Mouse (Mus musculus) heart, embryonic 12.5 days (tissue): Measurements from ENCODE around the gene Tshz2. TPM values are rescaled to one million over a fixed set of nuclear protein-coding genes. Genes with fewer than 3 reads are reported as not detected.
A peak's percentile ranks its signal among the peaks of the same experiment; 100 is the strongest.

Experiments
- ATAC-seq: fragments of 200-750 bp; cut with Nextera tagmentation; 2 replicates; pipeline ENCODE4 v1.8.0; 2017; ENCODE audit warnings: moderate TSS enrichment, moderate library complexity; ENCODE audit not compliant: insufficient number of reproducible peaks, low FRiP score
- H3K27ac ChIP-seq: fragments of 300-500 bp; sonication (generic); 2 replicates; pipeline ENCODE4 v1.5.1; 2016; ENCODE audit warnings: mild to moderate bottlenecking, moderate library complexity; ENCODE audit not compliant: poor library complexity, severe bottlenecking
- H3K27me3 ChIP-seq: fragments of 300-500 bp; sonication (generic); replicated peaks from 2 replicates; pipeline ENCODE4 v1.6.1; 2016; ENCODE audit warnings: mild to moderate bottlenecking, moderate library complexity
- H3K36me3 ChIP-seq: fragments of 300-500 bp; sonication (generic); 2 replicates; pipeline ENCODE4 v1.6.1; 2016; ENCODE audit warnings: mild to moderate bottlenecking, moderate library complexity
- H3K4me1 ChIP-seq: fragments of 300-500 bp; sonication (generic); replicated peaks from 2 replicates; pipeline ENCODE4 v1.6.1; 2016; ENCODE audit warnings: mild to moderate bottlenecking
- H3K4me2 ChIP-seq: fragments of 300-500 bp; sonication (generic); 2 replicates; pipeline ENCODE4 v1.6.1; 2016; ENCODE audit warnings: mild to moderate bottlenecking, moderate library complexity
- H3K4me3 ChIP-seq: fragments of 300-500 bp; sonication (generic); 2 replicates; pipeline ENCODE4 v1.5.1; 2016; ENCODE audit warnings: mild to moderate bottlenecking
- H3K9ac ChIP-seq: fragments of 300-500 bp; sonication (generic); 2 replicates; pipeline ENCODE4 v1.6.1; 2016; ENCODE audit warnings: mild to moderate bottlenecking, moderate library complexity
- H3K9me3 ChIP-seq: fragments of 300-500 bp; sonication (generic); replicated peaks from 2 replicates; pipeline ENCODE4 v1.6.1; 2016; ENCODE audit warnings: mild to moderate bottlenecking, moderate library complexity
- WGBS: fragments of 180-500 bp; shearing (Covaris S2); methylation state at CpG from one replicate; pipeline ENCODE4 v1.1.7; 2016; 5-methylcytosine and 5-hydroxymethylcytosine counted together
- polyA plus RNA-seq: library from polyadenylated mRNA; unstranded; fragments of >200 nt; fragmentation: Nextera tagmentation; extraction: Ambion mirVana; gene quantifications from 2 replicates; pipeline ENCODE4 v1.2.1, GENCODE M21; 2016

The Tshz2 gene
- polyA plus RNA-seq, 1 experiment from 2014 or later = 5.6 TPM

GRCm38 (mm10) chr2:170078442-170079017 is 445.7 kb downstream of the Tshz2 start:
- WGBS = 41% methylated on average over 15 of the region's 15 CpGs
- Histone ChIP-seq H3K4me1 (no peaks in the 10 kb centered on the region), H3K9ac (no peak overlapping the region), H3K27me3 (no peaks in the 10 kb centered on the region), H3K4me3 (no peak overlapping the region), H3K27ac (no peak overlapping the region), H3K9me3 (no peaks in the 10 kb centered on the region), H3K4me2 (no peak overlapping the region), H3K36me3 (no peaks in the 10 kb centered on the region)
- no peak for ATAC-seq

DNA sequence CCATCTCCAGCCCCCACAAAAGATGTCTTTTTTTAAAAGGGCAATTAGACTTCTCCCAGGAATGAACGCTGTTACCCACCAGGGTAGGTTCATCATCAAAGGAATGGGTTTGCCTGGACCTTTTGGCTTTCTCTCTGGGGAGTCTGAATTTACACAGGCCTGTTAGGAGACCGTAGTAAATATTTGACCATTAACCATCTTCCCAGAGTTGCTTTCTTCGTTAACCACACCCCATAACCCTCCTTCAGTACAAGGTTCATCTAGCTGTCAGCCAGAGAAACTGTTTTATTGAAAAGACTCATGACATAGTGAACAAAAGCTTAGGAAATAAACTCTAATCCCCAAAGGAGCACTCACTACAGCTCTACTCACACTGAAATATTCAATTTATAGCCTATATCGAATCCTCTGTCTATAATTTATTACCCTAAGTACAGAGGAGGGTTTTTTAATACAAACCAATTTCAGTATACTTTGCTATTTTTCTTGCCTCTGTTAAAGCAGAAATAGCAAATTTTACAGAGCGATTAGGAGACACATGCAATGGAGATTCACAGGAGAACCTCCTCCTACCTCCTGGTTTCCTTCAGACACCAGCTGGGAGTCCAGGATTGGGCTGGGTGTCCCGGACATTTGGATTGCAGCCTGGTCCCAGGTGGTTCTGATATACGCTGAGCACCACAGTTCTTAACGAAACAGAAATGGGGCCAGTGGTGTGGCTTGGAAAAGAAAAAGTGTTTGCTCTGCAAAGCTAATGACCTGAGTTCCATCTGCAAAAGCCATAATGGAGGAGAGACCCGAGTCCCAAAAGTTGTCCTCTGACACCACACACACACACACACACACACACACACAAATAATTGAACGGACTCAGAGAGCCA is 459.0 kb downstream of the Tshz2 start:
- ATAC-seq = no peak
- H3K4me1 ChIP-seq = no peaks in the 10 kb centered on the region
- 74% methylated on average over 10 of the region's 10 CpGs for WGBS

GRCm38 (mm10) chr2:170094220-170094619 is 461.4 kb downstream of the Tshz2 start:
- ATAC-seq = 0 out of 2 replicates have a peak, but pooled peaks have one; percentile 45
- 73% methylated on average over 17 of the region's 17 CpGs for WGBS

More for the DNA sequence above, 459.0 kb downstream of the Tshz2 start:
- Histone ChIP-seq H3K27me3 (no peaks in the 10 kb centered on the region), H3K9ac (no peak overlapping the region), H3K4me3 (no peak overlapping the region), H3K27ac (no peak overlapping the region), H3K4me2 (no peak overlapping the region), H3K9me3 (no peaks in the 10 kb centered on the region), H3K36me3 (no peaks in the 10 kb centered on the region)

GRCm38 (mm10) chr2:170094871-170095270 is 462.1 kb downstream of the Tshz2 start:
- Histone ChIP-seq H3K36me3 (no peaks in the 10 kb centered on the region), H3K4me3 (no peak overlapping the region), H3K9ac (no peak overlapping the region), H3K27ac (no peak overlapping the region), H3K27me3 (no peaks in the 10 kb centered on the region), H3K9me3 (no peaks in the 10 kb centered on the region), H3K4me2 (no peak overlapping the region), H3K4me1 (no peaks in the 10 kb centered on the region)
- WGBS = 88% methylated on average over 9 of the region's 9 CpGs
- ATAC-seq = no peak

More at GRCm38 (mm10) chr2:170094220-170094619, 461.4 kb downstream of the Tshz2 start:
- Histone ChIP-seq H3K4me1 (no peaks in the 10 kb centered on the region), H3K9ac (no peak overlapping the region), H3K4me2 (no peak overlapping the region), H3K27ac (no peak overlapping the region), H3K9me3 (no peaks in the 10 kb centered on the region), H3K4me3 (no peak overlapping the region), H3K27me3 (no peaks in the 10 kb centered on the region), H3K36me3 (no peaks in the 10 kb centered on the region)

DNA sequence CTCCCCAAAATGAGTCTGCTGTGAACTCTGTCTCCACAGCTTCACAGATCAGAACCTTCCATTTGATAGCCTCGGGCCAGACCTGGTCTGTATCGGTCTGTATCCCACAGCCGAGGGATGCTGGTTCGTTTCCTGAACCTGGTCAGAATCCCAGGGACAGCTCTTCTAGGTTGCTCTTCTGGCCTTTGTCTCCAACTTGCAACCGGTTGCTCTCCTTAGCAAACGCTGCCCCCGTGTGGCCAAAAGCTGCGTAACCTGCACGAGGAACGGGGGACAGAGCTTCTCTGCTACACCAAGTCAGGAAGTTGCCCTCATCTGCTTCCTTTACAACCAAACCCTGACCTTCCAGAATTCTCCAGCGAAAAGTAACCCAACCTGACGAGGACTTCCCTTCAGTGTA is 468.3 kb downstream of the Tshz2 start:
- H3K4me3 ChIP-seq = no peak overlapping the region
- no peaks in the 10 kb centered on the region for H3K9me3 ChIP-seq
- no peak for ATAC-seq
- H3K4me2 ChIP-seq = no peak overlapping the region
- WGBS = 6% methylated on average over 12 of the region's 12 CpGs
- H3K4me1 ChIP-seq = no peaks in the 10 kb centered on the region
- H3K36me3 ChIP-seq = 0 out of 2 replicates have a peak, but pooled peaks cover 2% of the 10 kb centered on the region
- no peak overlapping the region for H3K9ac ChIP-seq
- no peak overlapping the region for H3K27ac ChIP-seq
- no peaks in the 10 kb centered on the region for H3K27me3 ChIP-seq

DNA sequence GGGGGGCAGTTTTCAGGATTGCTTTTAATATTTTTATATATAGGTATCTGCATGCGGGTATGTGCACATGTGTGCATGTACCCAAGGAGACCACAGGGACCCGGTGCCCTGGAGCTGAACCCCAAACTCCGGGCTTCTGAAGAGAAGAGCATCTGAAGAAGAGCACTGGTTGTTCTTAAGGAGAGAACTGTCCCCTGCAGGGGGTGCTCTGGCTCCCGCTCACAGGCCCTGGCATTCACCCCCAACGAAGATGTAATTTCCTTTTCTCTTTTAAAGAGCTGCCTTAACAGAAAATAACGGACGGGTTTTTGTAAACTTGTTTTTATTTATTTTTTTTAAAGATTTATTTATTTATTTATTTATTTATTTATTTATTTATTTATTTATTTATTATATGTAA is 469.1 kb downstream of the Tshz2 start:
- H3K27ac ChIP-seq = no peak overlapping the region
- H3K4me3 ChIP-seq = no peak overlapping the region
- ATAC-seq = no peak
- WGBS = 71% methylated on average over 7 of the region's 7 CpGs
- H3K27me3 ChIP-seq = no peaks in the 10 kb centered on the region
- peaks cover 10% of the 10 kb centered on the region for H3K36me3 ChIP-seq
- H3K4me2 ChIP-seq = no peak overlapping the region
- H3K9ac ChIP-seq = no peak overlapping the region
- no peaks in the 10 kb centered on the region for H3K4me1 ChIP-seq
- H3K9me3 ChIP-seq = no peaks in the 10 kb centered on the region

DNA sequence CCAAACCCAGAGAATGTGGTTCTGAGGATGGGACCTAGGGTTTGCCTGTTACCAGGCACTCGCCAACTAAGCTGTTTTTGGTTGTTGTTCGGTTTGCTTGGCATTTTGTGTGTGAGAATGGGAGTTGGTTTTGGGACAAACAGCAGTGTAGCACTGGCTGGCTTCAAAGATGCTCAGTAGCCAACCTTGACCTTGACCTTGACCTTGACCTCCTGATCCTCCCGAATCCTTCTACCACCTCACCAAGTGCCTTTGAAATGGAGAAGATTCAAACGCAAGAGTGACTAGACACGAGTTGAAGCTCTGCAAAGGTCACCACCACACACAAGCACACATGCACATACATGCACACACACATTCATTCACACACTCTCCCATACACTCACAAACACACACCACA is 470.5 kb downstream of the Tshz2 start:
- no peak overlapping the region for H3K27ac ChIP-seq
- no peaks in the 10 kb centered on the region for H3K9me3 ChIP-seq
- ATAC-seq = no peak
- H3K36me3 ChIP-seq = peaks cover 24% of the 10 kb centered on the region
- 73% methylated on average over 5 of the region's 5 CpGs for WGBS
- H3K4me1 ChIP-seq = no peaks in the 10 kb centered on the region
- no peaks in the 10 kb centered on the region for H3K27me3 ChIP-seq
- H3K9ac ChIP-seq = no peak overlapping the region
- H3K4me2 ChIP-seq = no peak overlapping the region
- no peak overlapping the region for H3K4me3 ChIP-seq

DNA sequence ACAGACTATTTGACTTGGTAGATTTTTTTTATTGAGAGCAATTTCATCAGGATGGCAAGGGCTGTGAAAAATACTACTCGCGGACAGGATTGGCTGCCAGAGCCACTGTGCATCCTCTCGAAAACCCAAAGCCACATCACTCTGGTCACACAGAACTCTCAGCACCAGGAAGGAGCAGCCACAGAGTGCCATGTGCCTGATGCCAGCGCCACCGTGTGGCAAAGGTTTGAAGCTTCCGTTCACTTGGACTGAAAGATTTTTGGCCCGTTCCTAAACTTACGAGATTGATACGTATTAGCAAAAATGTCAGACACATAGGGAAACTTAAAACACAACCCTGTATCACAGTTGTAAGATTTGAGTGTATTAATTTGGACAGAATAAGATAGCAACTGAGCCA is 471.0 kb downstream of the Tshz2 start:
- H3K9ac ChIP-seq = no peak overlapping the region
- no peak overlapping the region for H3K4me2 ChIP-seq
- no peak overlapping the region for H3K4me3 ChIP-seq
- WGBS = 58% methylated on average over 9 of the region's 9 CpGs
- H3K9me3 ChIP-seq = no peaks in the 10 kb centered on the region
- no peak overlapping the region for H3K27ac ChIP-seq
- no peaks in the 10 kb centered on the region for H3K27me3 ChIP-seq
- no peaks in the 10 kb centered on the region for H3K4me1 ChIP-seq
- peaks cover 25% of the 10 kb centered on the region for H3K36me3 ChIP-seq
- no peak for ATAC-seq

GRCm38 (mm10) chr2:170104396-170104795 is 471.6 kb downstream of the Tshz2 start:
- Histone ChIP-seq H3K9ac (no peak overlapping the region), H3K4me2 (no peak overlapping the region), H3K4me3 (no peak overlapping the region), H3K4me1 (no peaks in the 10 kb centered on the region), H3K36me3 (peaks cover 29% of the 10 kb centered on the region), H3K27me3 (no peaks in the 10 kb centered on the region), H3K9me3 (no peaks in the 10 kb centered on the region), H3K27ac (no peak overlapping the region)
- ATAC-seq = no peak
- WGBS = 80% methylated on average over 6 of the region's 6 CpGs

DNA sequence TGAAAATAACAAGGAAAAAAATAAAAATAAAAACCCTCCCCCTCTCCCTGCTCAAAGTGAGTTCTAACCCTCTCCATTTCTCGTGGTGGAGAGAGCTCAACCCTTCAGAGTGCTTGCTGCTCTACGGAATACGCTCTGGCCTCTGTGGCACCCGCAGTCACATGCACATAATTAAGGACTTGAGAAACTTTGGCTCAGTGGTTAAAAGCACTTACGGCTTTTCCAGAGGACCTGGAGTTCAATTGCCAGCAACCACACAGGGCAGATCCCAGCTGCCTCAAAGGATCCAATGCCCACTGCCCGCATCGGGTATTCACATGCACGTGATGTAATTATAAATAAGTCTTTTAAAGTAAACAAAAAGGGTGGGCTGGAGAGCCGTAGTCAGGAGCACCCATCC is 473.2 kb downstream of the Tshz2 start:
- H3K4me3 ChIP-seq = no peak overlapping the region
- 82% methylated on average over 9 of the region's 9 CpGs for WGBS
- no peak overlapping the region for H3K9ac ChIP-seq
- no peak overlapping the region for H3K27ac ChIP-seq
- ATAC-seq = no peak
- H3K4me2 ChIP-seq = no peak overlapping the region
- H3K9me3 ChIP-seq = no peaks in the 10 kb centered on the region
- H3K27me3 ChIP-seq = no peaks in the 10 kb centered on the region
- H3K4me1 ChIP-seq = peaks cover 2% of the 10 kb centered on the region
- H3K36me3 ChIP-seq = peaks cover 45% of the 10 kb centered on the region

DNA sequence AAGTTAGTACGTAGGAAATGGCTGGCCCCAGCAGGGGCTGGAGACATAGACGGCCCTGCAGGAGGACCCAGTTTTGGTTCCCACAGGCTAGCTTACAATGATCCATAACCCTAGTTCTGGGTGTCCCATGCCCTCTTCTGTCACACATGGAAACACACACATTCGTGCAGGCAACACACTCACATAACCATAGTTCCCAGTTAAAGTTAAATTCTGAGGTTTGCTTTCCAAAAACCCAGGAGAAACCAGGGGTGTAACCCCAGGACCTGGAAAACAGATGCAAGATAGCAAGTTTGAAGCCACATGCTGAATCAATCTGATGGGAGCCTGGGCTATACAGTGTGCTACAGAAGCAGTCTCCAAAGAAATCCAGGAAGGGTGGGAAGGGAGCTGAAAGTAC is 475.0 kb downstream of the Tshz2 start:
- no peak overlapping the region for H3K9ac ChIP-seq
- ATAC-seq = no peak
- H3K4me1 ChIP-seq = peaks cover 6% of the 10 kb centered on the region
- peaks cover 60% of the 10 kb centered on the region for H3K36me3 ChIP-seq
- H3K4me3 ChIP-seq = no peak overlapping the region
- no peak overlapping the region for H3K4me2 ChIP-seq
- no peak overlapping the region for H3K27ac ChIP-seq
- WGBS = 85% methylated on average over 3 of the region's 3 CpGs
- no peaks in the 10 kb centered on the region for H3K9me3 ChIP-seq
- H3K27me3 ChIP-seq = no peaks in the 10 kb centered on the region
